Mouse (Mus musculus) liver, embryonic 14.5 days (tissue): ENCODE measurements at regions not wholly inside any gene's neighbourhood (a gene's known extent, or its start where the extent isn't known, plus 50 kb on each side); places are given as distances from the start of the nearest gene placed in this dataset.

Experiments
- CTCF ChIP-seq: IDR thresholded peaks from 2 replicates; pipeline ENCODE4 v1.5.1; 2016; ENCODE audit warnings: antibody characterized with exemption, low read depth, control low read depth
- EP300 ChIP-seq: IDR thresholded peaks from 2 replicates; pipeline ENCODE4 v1.6.1; 2016; ENCODE audit warnings: antibody characterized with exemption, low read depth

DNA sequence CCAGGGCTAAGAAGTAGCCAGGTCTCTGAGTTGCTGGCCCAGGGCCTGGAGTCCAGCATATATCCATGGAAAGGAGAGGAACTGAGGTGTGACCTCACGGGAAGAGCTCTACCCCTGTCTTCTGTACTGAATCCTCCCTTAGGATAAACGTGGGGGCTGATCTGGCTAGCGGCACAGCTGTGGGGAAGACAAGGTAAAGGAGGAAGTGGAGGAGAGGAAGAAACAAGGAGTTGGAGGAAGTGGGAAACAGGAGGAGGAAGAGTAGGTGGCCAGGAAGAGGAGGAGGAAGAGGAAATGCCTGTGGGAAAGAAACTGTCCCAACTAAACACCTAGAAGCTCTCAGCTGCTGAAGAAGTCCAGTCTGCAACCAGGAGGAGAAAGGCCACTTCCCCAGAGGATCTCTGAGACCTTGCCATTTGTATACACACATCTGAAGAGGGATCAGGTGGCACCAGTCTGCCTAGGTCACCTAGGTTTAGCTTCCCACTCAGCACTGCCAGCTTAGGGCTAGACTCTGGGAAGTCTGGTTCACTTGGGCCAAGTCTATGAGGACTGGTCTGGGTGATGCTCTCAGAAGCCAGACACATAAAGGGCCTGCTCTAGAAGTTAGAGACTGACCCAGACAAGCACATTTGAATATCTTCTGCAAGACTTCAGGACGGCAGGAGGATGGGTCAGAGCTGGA lies 100.6 kb upstream of the Jun start:
- TF ChIP-seq CTCF: no peak
- no peak for TF ChIP-seq EP300
